Mouse (Mus musculus) liver, embryonic 15.5 days (tissue): ENCODE measurements around the gene Tenm4. TPM values are rescaled to one million over a fixed set of nuclear protein-coding genes. Genes with fewer than 3 reads are reported as not detected.

Experiments used
- ATAC-seq: fragments of 200-750 bp; cut with Nextera tagmentation; 2 replicates; pipeline ENCODE4 v1.8.0; 2017; ENCODE audit warnings: moderate number of reproducible peaks, mild to moderate bottlenecking, moderate library complexity; ENCODE audit not compliant: insufficient read depth
- H3K27ac ChIP-seq: fragments of 300-500 bp; sonication (generic); replicated peaks from 2 replicates; pipeline ENCODE4 v1.5.1; 2015; ENCODE audit warnings: mild to moderate bottlenecking, inconsistent platforms
- H3K27me3 ChIP-seq: fragments of 300-500 bp; sonication (generic); 2 replicates; pipeline ENCODE4 v1.6.1; 2015; ENCODE audit warnings: mild to moderate bottlenecking, inconsistent platforms
- H3K36me3 ChIP-seq: fragments of 300-500 bp; sonication (generic); replicated peaks from 2 replicates; pipeline ENCODE4 v1.6.1; 2015; ENCODE audit warnings: moderate library complexity, mild to moderate bottlenecking, inconsistent platforms
- H3K4me1 ChIP-seq: fragments of 300-500 bp; sonication (generic); replicated peaks from 2 replicates; pipeline ENCODE4 v1.6.1; 2015; ENCODE audit warnings: inconsistent platforms
- H3K4me2 ChIP-seq: fragments of 300-500 bp; sonication (generic); 2 replicates; pipeline ENCODE4 v1.6.1; 2015; ENCODE audit warnings: moderate library complexity, mild to moderate bottlenecking, inconsistent platforms
- H3K4me3 ChIP-seq: fragments of 300-500 bp; sonication (generic); replicated peaks from 2 replicates; pipeline ENCODE4 v1.5.1; 2015; ENCODE audit warnings: mild to moderate bottlenecking, inconsistent platforms
- H3K9ac ChIP-seq: fragments of 300-500 bp; sonication (generic); 2 replicates; pipeline ENCODE4 v1.6.1; 2015; ENCODE audit warnings: moderate library complexity, mild to moderate bottlenecking, inconsistent platforms
- H3K9me3 ChIP-seq: fragments of 300-500 bp; sonication (generic); replicated peaks from 2 replicates; pipeline ENCODE4 v1.6.1; 2016; ENCODE audit warnings: inconsistent platforms
- WGBS: fragments of 180-500 bp; shearing (Covaris S2); methylation state at CpG from one replicate; pipeline ENCODE4 v1.1.7; 2015; ENCODE audit warnings: mixed read lengths; ENCODE audit not compliant: insufficient replicate concordance; 5-methylcytosine and 5-hydroxymethylcytosine counted together
- polyA plus RNA-seq: library from polyadenylated mRNA; unstranded; fragments of >200 nt; fragmentation: Nextera tagmentation; extraction: Ambion mirVana; gene quantifications from 2 replicates; pipeline ENCODE4 v1.2.1, GENCODE M21; 2015

Gene Tenm4
- polyA plus RNA-seq, 1 experiment from 2014 or later = 0.69 TPM

- no peak overlapping the region for H3K27ac ChIP-seq
- H3K4me2 ChIP-seq = no peak overlapping the region
- no peak overlapping the region for H3K4me3 ChIP-seq
- ATAC-seq = no peak
- H3K27me3 ChIP-seq = no peaks in the 10 kb centered on the region; the same call in 1 of the 2 replicates
- H3K4me1 ChIP-seq = peaks cover 30% of the 10 kb centered on the region
- no peaks in the 10 kb centered on the region for H3K9me3 ChIP-seq
- no peaks in the 10 kb centered on the region for H3K36me3 ChIP-seq
- H3K9ac ChIP-seq = no peak overlapping the region
- WGBS = 68% methylated on average over 5 of the region's 5 CpGs
These were observed 537.0 kb downstream of the Tenm4 start for GRCm38 (mm10) chr7:96708071-96708470.

- Histone ChIP-seq H3K4me2 (no peak overlapping the region), H3K36me3 (no peaks in the 10 kb centered on the region), H3K9ac (no peak overlapping the region), H3K9me3 (no peaks in the 10 kb centered on the region), H3K27me3 (no peaks in the 10 kb centered on the region; the same call in 1 of the 2 replicates), H3K4me3 (no peak overlapping the region), H3K4me1 (peaks cover 30% of the 10 kb centered on the region), H3K27ac (no peak overlapping the region)
- ATAC-seq = no peak
- WGBS = 74% methylated on average over 5 of the region's 5 CpGs
These were observed 537.5 kb downstream of the Tenm4 start for GRCm38 (mm10) chr7:96708561-96708960.

- Histone ChIP-seq H3K4me2 (no peak overlapping the region), H3K4me3 (no peak overlapping the region), H3K27me3 (no peaks in the 10 kb centered on the region; the same call in 1 of the 2 replicates), H3K9me3 (no peaks in the 10 kb centered on the region), H3K27ac (no peak overlapping the region), H3K9ac (no peak overlapping the region), H3K36me3 (no peaks in the 10 kb centered on the region), H3K4me1 (peaks cover 26% of the 10 kb centered on the region)
- WGBS = 86% methylated on average over 8 of the region's 8 CpGs
- ATAC-seq = no peak
These were observed 537.9 kb downstream of the Tenm4 start for GRCm38 (mm10) chr7:96708968-96709367.

- Histone ChIP-seq H3K9me3 (no peaks in the 10 kb centered on the region), H3K4me3 (no peak overlapping the region), H3K4me1 (peaks cover 17% of the 10 kb centered on the region), H3K9ac (no peak overlapping the region), H3K27me3 (no peaks in the 10 kb centered on the region; the same call in 1 of the 2 replicates), H3K27ac (no peak overlapping the region), H3K4me2 (no peak overlapping the region), H3K36me3 (no peaks in the 10 kb centered on the region)
- ATAC-seq = no peak
- WGBS = 65% methylated on average over 4 of the region's 4 CpGs
These were observed 538.8 kb downstream of the Tenm4 start for GRCm38 (mm10) chr7:96709891-96710290.

- no peak overlapping the region for H3K4me3 ChIP-seq
- H3K36me3 ChIP-seq = no peaks in the 10 kb centered on the region
- H3K9ac ChIP-seq = no peak overlapping the region
- no peak for ATAC-seq
- H3K9me3 ChIP-seq = no peaks in the 10 kb centered on the region
- peaks cover 9% of the 10 kb centered on the region for H3K4me1 ChIP-seq
- no peak overlapping the region for H3K4me2 ChIP-seq
- WGBS = 41% methylated on average over 1 of the region's 1 CpGs
- no peak overlapping the region for H3K27ac ChIP-seq
- no peaks in the 10 kb centered on the region; the same call in 1 of the 2 replicates for H3K27me3 ChIP-seq
These were observed 539.6 kb downstream of the Tenm4 start for GRCm38 (mm10) chr7:96710658-96711071.

GRCm38 (mm10) chr7:96712876-96713275, 541.8 kb downstream of the Tenm4 start:
- no peaks in the 10 kb centered on the region for H3K36me3 ChIP-seq
- H3K9ac ChIP-seq = no peak overlapping the region
- no peaks in the 10 kb centered on the region; the same call in 1 of the 2 replicates for H3K27me3 ChIP-seq
- no peak overlapping the region for H3K4me3 ChIP-seq
- no peaks in the 10 kb centered on the region for H3K4me1 ChIP-seq
- no peak overlapping the region for H3K4me2 ChIP-seq
- H3K27ac ChIP-seq = no peak overlapping the region
- no peaks in the 10 kb centered on the region for H3K9me3 ChIP-seq
- ATAC-seq = no peak

- Histone ChIP-seq H3K4me2 (no peak overlapping the region), H3K27me3 (no peaks in the 10 kb centered on the region), H3K9ac (no peak overlapping the region), H3K9me3 (no peaks in the 10 kb centered on the region), H3K27ac (no peak overlapping the region), H3K4me1 (no peaks in the 10 kb centered on the region), H3K4me3 (no peak overlapping the region), H3K36me3 (no peaks in the 10 kb centered on the region)
- no peak for ATAC-seq
- WGBS = 56% methylated on average over 4 of the region's 4 CpGs
These were observed 545.9 kb downstream of the Tenm4 start for GRCm38 (mm10) chr7:96716911-96717310.

- H3K4me1 ChIP-seq = no peaks in the 10 kb centered on the region
- H3K9ac ChIP-seq = no peak overlapping the region
- no peak overlapping the region for H3K4me3 ChIP-seq
- H3K36me3 ChIP-seq = no peaks in the 10 kb centered on the region
- H3K27me3 ChIP-seq = no peaks in the 10 kb centered on the region
- 46% methylated on average over 14 of the region's 14 CpGs for WGBS
- no peaks in the 10 kb centered on the region for H3K9me3 ChIP-seq
- no peak for ATAC-seq
- no peak overlapping the region for H3K27ac ChIP-seq
- no peak overlapping the region for H3K4me2 ChIP-seq
These were observed 547.4 kb downstream of the Tenm4 start for GRCm38 (mm10) chr7:96718201-96719155.

- H3K36me3 ChIP-seq = no peaks in the 10 kb centered on the region
- 14% methylated on average over 1 of the region's 1 CpGs for WGBS
- H3K4me3 ChIP-seq = no peak overlapping the region
- no peak overlapping the region for H3K27ac ChIP-seq
- ATAC-seq = no peak
- H3K9ac ChIP-seq = no peak overlapping the region
- H3K4me2 ChIP-seq = no peak overlapping the region
- no peaks in the 10 kb centered on the region for H3K4me1 ChIP-seq
- no peaks in the 10 kb centered on the region for H3K27me3 ChIP-seq
- H3K9me3 ChIP-seq = no peaks in the 10 kb centered on the region
These were observed 548.9 kb downstream of the Tenm4 start for GRCm38 (mm10) chr7:96719926-96720325.

- Histone ChIP-seq H3K4me2 (no peak overlapping the region), H3K27me3 (no peaks in the 10 kb centered on the region)
These were observed 549.4 kb downstream of the Tenm4 start for GRCm38 (mm10) chr7:96720465-96720864.

GRCm38 (mm10) chr7:96722796-96723195, 551.8 kb downstream of the Tenm4 start:
- ATAC-seq = no peak
- no peak overlapping the region for H3K27ac ChIP-seq
- H3K4me1 ChIP-seq = no peaks in the 10 kb centered on the region
- H3K9ac ChIP-seq = no peak overlapping the region
- no peaks in the 10 kb centered on the region for H3K9me3 ChIP-seq
- no peaks in the 10 kb centered on the region for H3K27me3 ChIP-seq
- H3K4me2 ChIP-seq = no peak overlapping the region
- no peak overlapping the region for H3K4me3 ChIP-seq
- 42% methylated on average over 3 of the region's 3 CpGs for WGBS
- H3K36me3 ChIP-seq = no peaks in the 10 kb centered on the region

More at GRCm38 (mm10) chr7:96720465-96720864, 549.4 kb downstream of the Tenm4 start:
- no peak overlapping the region for H3K9ac ChIP-seq
- H3K36me3 ChIP-seq = no peaks in the 10 kb centered on the region
- no peak overlapping the region for H3K4me3 ChIP-seq
- no peak overlapping the region for H3K27ac ChIP-seq
- WGBS = 63% methylated on average over 5 of the region's 5 CpGs
- ATAC-seq = no peak
- no peaks in the 10 kb centered on the region for H3K4me1 ChIP-seq
- no peaks in the 10 kb centered on the region for H3K9me3 ChIP-seq
